Mouse (Mus musculus): ENCODE measurements around the gene Klhl42. TPM values are rescaled to one million over a fixed set of nuclear protein-coding genes. Genes with fewer than 3 reads are reported as not detected.

The Klhl42 gene
- 1 to 10 TPM; 1.7 to 2.2 TPM for total RNA-seq (2021)
- long read RNA-seq, experiment 1, full-length matches to known transcripts = 3 of 4 reads
- long read RNA-seq, experiment 1, partial matches to known transcripts = 0 of 4 reads
- long read RNA-seq, experiment 1, other reads (novel, unspliced or antisense) = 1 of 4 reads
- long read RNA-seq, experiment 2 = 0 reads

- no peak for TF ChIP-seq CTCF (IDR thresholded peaks at IDR 0.05)
- Histone ChIP-seq H3K27ac (peak within 1 kb of the TSS; percentile 91), H3K4me3 (peak within 1 kb of the TSS; percentile 96)
- peak; percentile 86 for DNase-seq
- intact Hi-C loops (cut with DNase I) = loop anchor here (10.0 kb wide), 1 partner anchor 257 kb away; no protein-coding TSS in a partner anchor
Observed at GRCm38 (mm10) chr6:147091136-147092120, at the start of gene Klhl42. Klhl42 (plus strand) TSS chr6:147091379.

GRCm38 (mm10) chr6:147042291-147043290, 48.6 kb upstream of the Klhl42 start, which contains the start of gene Mrps35:
Mrps35 (plus strand) TSS chr6:147042764.
- Histone ChIP-seq H3K4me3 (peak within 1 kb of the TSS; percentile 80), H3K27ac (peak within 1 kb of the TSS; percentile 97)
- DNase-seq = peak; percentile 94
- intact Hi-C loops (cut with DNase I) = no loop called here
- TF ChIP-seq CTCF (IDR thresholded peaks at IDR 0.05) = peak; percentile 4; the same call in 1 of the 2 replicates

GRCm38 (mm10) chr6:147043633-147044032, 47.5 kb upstream of the Klhl42 start:
- H3K4me3 ChIP-seq = peak overlapping the region; percentile 80
- no peak for DNase-seq
- H3K27ac ChIP-seq = peak overlapping the region; percentile 97; the same call in 1 of the 2 replicates
- intact Hi-C loops (cut with DNase I) = no loop called here
- no peak for TF ChIP-seq CTCF (IDR thresholded peaks at IDR 0.05)

- no peak for TF ChIP-seq CTCF (IDR thresholded peaks at IDR 0.05)
- intact Hi-C loops (cut with DNase I) = no loop called here
- DNase-seq = no peak
- H3K27ac ChIP-seq = no peak overlapping the region
- H3K4me3 ChIP-seq = no peak overlapping the region
Observed at GRCm38 (mm10) chr6:147049239-147049805, 41.9 kb upstream of the Klhl42 start.

GRCm38 (mm10) chr6:147051666-147052065, 39.5 kb upstream of the Klhl42 start:
- no peak for TF ChIP-seq CTCF (IDR thresholded peaks at IDR 0.05)
- DNase-seq = no peak
- intact Hi-C loops (cut with DNase I) = no loop called here
- H3K4me3 ChIP-seq = no peak overlapping the region
- H3K27ac ChIP-seq = no peak overlapping the region

GRCm38 (mm10) chr6:147052440-147052839, 38.7 kb upstream of the Klhl42 start:
- no peak for TF ChIP-seq CTCF (IDR thresholded peaks at IDR 0.05)
- intact Hi-C loops (cut with DNase I) = no loop called here
- no peak overlapping the region for H3K27ac ChIP-seq
- H3K4me3 ChIP-seq = no peak overlapping the region
- no peak for DNase-seq

- H3K4me3 ChIP-seq = no peak overlapping the region
- H3K27ac ChIP-seq = no peak overlapping the region
- intact Hi-C loops (cut with DNase I) = no loop called here
- no peak for DNase-seq
- no peak for TF ChIP-seq CTCF (IDR thresholded peaks at IDR 0.05)
Observed at GRCm38 (mm10) chr6:147053785-147054646, 37.2 kb upstream of the Klhl42 start.

GRCm38 (mm10) chr6:147055374-147055977, 35.7 kb upstream of the Klhl42 start:
- DNase-seq = no peak
- Histone ChIP-seq H3K27ac (peak overlapping the region; percentile 24; the same call in 1 of the 2 replicates), H3K4me3 (no peak overlapping the region)
- intact Hi-C loops (cut with DNase I) = no loop called here
- TF ChIP-seq CTCF (IDR thresholded peaks at IDR 0.05) = no peak

GRCm38 (mm10) chr6:147059326-147059725, 31.9 kb upstream of the Klhl42 start:
- Histone ChIP-seq H3K4me3 (no peak overlapping the region), H3K27ac (no peak overlapping the region)
- TF ChIP-seq CTCF (IDR thresholded peaks at IDR 0.05) = no peak
- intact Hi-C loops (cut with DNase I) = no loop called here
- no peak for DNase-seq

- Histone ChIP-seq H3K4me3 (no peak overlapping the region), H3K27ac (no peak overlapping the region)
- intact Hi-C loops (cut with DNase I) = no loop called here
- DNase-seq = no peak
- TF ChIP-seq CTCF (IDR thresholded peaks at IDR 0.05) = no peak
Observed at GRCm38 (mm10) chr6:147061630-147062029, 29.5 kb upstream of the Klhl42 start.

Data from gastrocnemius, adult 2 months (tissue).